Mouse (Mus musculus) midbrain, embryonic 12.5 days (tissue): ENCODE results near the gene Bbs5. TPM values are rescaled to one million over a fixed set of nuclear protein-coding genes. Genes with fewer than 3 reads are reported as not detected.
"Not testable (repeated sequence)": the region's sequence is repeated elsewhere in the genome, so short reads cannot be mapped to it uniquely, and the experiment has no call there.

ENCODE experiments used
- ATAC-seq: fragments of 200-750 bp; cut with Nextera tagmentation; 2 replicates; pipeline ENCODE4 v1.8.0; 2017; ENCODE audit warnings: low read depth, moderate TSS enrichment, moderate library complexity; ENCODE audit not compliant: low FRiP score
- H3K27ac ChIP-seq: fragments of 300-500 bp; sonication (generic); replicated peaks from 2 replicates; pipeline ENCODE4 v1.5.1; 2016; ENCODE audit warnings: mild to moderate bottlenecking
- H3K27me3 ChIP-seq: fragments of 300-500 bp; sonication (generic); 2 replicates; pipeline ENCODE4 v1.6.1; 2016; ENCODE audit warnings: mild to moderate bottlenecking
- H3K36me3 ChIP-seq: fragments of 300-500 bp; sonication (generic); 2 replicates; pipeline ENCODE4 v1.6.1; 2016
- H3K4me1 ChIP-seq: fragments of 300-500 bp; sonication (generic); 2 replicates; pipeline ENCODE4 v1.6.1; 2016
- H3K4me2 ChIP-seq: fragments of 300-500 bp; sonication (generic); replicated peaks from 2 replicates; pipeline ENCODE4 v1.6.1; 2016; ENCODE audit warnings: mild to moderate bottlenecking, moderate library complexity
- H3K4me3 ChIP-seq: fragments of 300-500 bp; sonication (generic); 2 replicates; pipeline ENCODE4 v1.5.1; 2016; ENCODE audit warnings: mild to moderate bottlenecking
- H3K9ac ChIP-seq: fragments of 300-500 bp; sonication (generic); replicated peaks from 2 replicates; pipeline ENCODE4 v1.6.1; 2016; ENCODE audit warnings: mild to moderate bottlenecking, moderate library complexity
- H3K9me3 ChIP-seq: fragments of 300-500 bp; sonication (generic); 2 replicates; pipeline ENCODE4 v1.6.1; 2016; ENCODE audit warnings: mild to moderate bottlenecking
- WGBS: fragments of 180-500 bp; shearing (Covaris S2); methylation state at CpG from one replicate; pipeline ENCODE4 v1.1.7; 2016; 5-methylcytosine and 5-hydroxymethylcytosine counted together
- polyA plus RNA-seq: library from polyadenylated mRNA; unstranded; fragments of >200 nt; fragmentation: Nextera tagmentation; extraction: Ambion mirVana; gene quantifications from 2 replicates; pipeline ENCODE4 v1.2.1, GENCODE M21; 2016

Gene Bbs5
- polyA plus RNA-seq, 1 experiment from 2014 or later: 18.6 TPM

GRCm38 (mm10) chr2:69635064-69635701 is 11.8 kb upstream of the Bbs5 start:
- peak; percentile 38; the same call in 1 of the 2 replicates for ATAC-seq
- WGBS: 11% methylated on average over 11 of the region's 11 CpGs
- Histone ChIP-seq H3K9ac (no peak overlapping the region), H3K27me3 (peaks cover 9% of the 10 kb centered on the region), H3K4me2 (peak overlapping the region; percentile 49), H3K36me3 (no peaks in the 10 kb centered on the region), H3K4me3 (peak overlapping the region; percentile 28), H3K4me1 (no peaks in the 10 kb centered on the region), H3K27ac (no peak overlapping the region), H3K9me3 (no peaks in the 10 kb centered on the region)

- 68% methylated on average over 6 of the region's 6 CpGs for WGBS
- H3K4me1 ChIP-seq: no peaks in the 10 kb centered on the region
These were observed 11.2 kb upstream of the Bbs5 start for GRCm38 (mm10) chr2:69635807-69636206.

GRCm38 (mm10) chr2:69637989-69638388 is 9.0 kb upstream of the Bbs5 start:
- WGBS: 76% methylated on average over 7 of the region's 7 CpGs
- not testable (repeated sequence) for ATAC-seq

More at GRCm38 (mm10) chr2:69635807-69636206, 11.2 kb upstream of the Bbs5 start:
- Histone ChIP-seq H3K4me2 (no peak overlapping the region), H3K9ac (no peak overlapping the region), H3K9me3 (no peaks in the 10 kb centered on the region), H3K36me3 (no peaks in the 10 kb centered on the region), H3K27me3 (peaks cover 9% of the 10 kb centered on the region), H3K4me3 (no peak overlapping the region), H3K27ac (no peak overlapping the region)
- no peak for ATAC-seq

GRCm38 (mm10) chr2:69640100-69640499 is 6.9 kb upstream of the Bbs5 start:
- Histone ChIP-seq H3K4me1 (no peaks in the 10 kb centered on the region), H3K4me2 (no peak overlapping the region), H3K36me3 (no peaks in the 10 kb centered on the region), H3K27me3 (no peaks in the 10 kb centered on the region), H3K9me3 (no peaks in the 10 kb centered on the region), H3K4me3 (no peak overlapping the region), H3K27ac (no peak overlapping the region), H3K9ac (no peak overlapping the region)
- WGBS: 60% methylated on average over 10 of the region's 10 CpGs
- ATAC-seq: no peak

More at GRCm38 (mm10) chr2:69637989-69638388, 9.0 kb upstream of the Bbs5 start:
- not testable (repeated sequence) for H3K27ac ChIP-seq, H3K4me3 ChIP-seq, H3K9me3 ChIP-seq, H3K27me3 ChIP-seq, H3K4me1 ChIP-seq, H3K36me3 ChIP-seq, H3K9ac ChIP-seq, H3K4me2 ChIP-seq

- H3K4me3 ChIP-seq: no peak overlapping the region
- no peak for ATAC-seq
- H3K27ac ChIP-seq: no peak overlapping the region
- no peaks in the 10 kb centered on the region for H3K36me3 ChIP-seq
- H3K27me3 ChIP-seq: no peaks in the 10 kb centered on the region
- H3K4me1 ChIP-seq: peaks cover 8% of the 10 kb centered on the region
- no peak overlapping the region for H3K4me2 ChIP-seq
- no peak overlapping the region for H3K9ac ChIP-seq
- WGBS: 93% methylated on average over 11 of the region's 11 CpGs
- H3K9me3 ChIP-seq: no peaks in the 10 kb centered on the region
These were observed 1.9 kb upstream of the Bbs5 start for GRCm38 (mm10) chr2:69644968-69645617.

GRCm38 (mm10) chr2:69649716-69650115 is 2.7 kb downstream of the Bbs5 start:
- WGBS: 49% methylated on average over 5 of the region's 5 CpGs
- Histone ChIP-seq H3K9ac (no peak overlapping the region), H3K36me3 (peaks cover 9% of the 10 kb centered on the region; the same call in 1 of the 2 replicates), H3K4me3 (no peak overlapping the region), H3K9me3 (no peaks in the 10 kb centered on the region), H3K4me1 (peaks cover 8% of the 10 kb centered on the region), H3K27me3 (no peaks in the 10 kb centered on the region), H3K4me2 (no peak overlapping the region), H3K27ac (no peak overlapping the region)
- ATAC-seq: no peak

GRCm38 (mm10) chr2:69659326-69659725 is 12.4 kb downstream of the Bbs5 start:
- H3K36me3 ChIP-seq: peaks cover 55% of the 10 kb centered on the region
- no peaks in the 10 kb centered on the region for H3K9me3 ChIP-seq
- WGBS: 93% methylated on average over 2 of the region's 4 CpGs
- no peaks in the 10 kb centered on the region for H3K27me3 ChIP-seq
- no peak overlapping the region for H3K9ac ChIP-seq
- no peak overlapping the region for H3K27ac ChIP-seq
- no peaks in the 10 kb centered on the region for H3K4me1 ChIP-seq
- no peak overlapping the region for H3K4me3 ChIP-seq
- no peak for ATAC-seq
- no peak overlapping the region for H3K4me2 ChIP-seq

- Histone ChIP-seq H3K4me3 (no peak overlapping the region), H3K27me3 (no peaks in the 10 kb centered on the region), H3K9ac (no peak overlapping the region), H3K4me1 (no peaks in the 10 kb centered on the region), H3K9me3 (no peaks in the 10 kb centered on the region), H3K27ac (no peak overlapping the region), H3K4me2 (no peak overlapping the region), H3K36me3 (peaks cover 44% of the 10 kb centered on the region; the same call in 1 of the 2 replicates)
- ATAC-seq: no peak
- 89% methylated on average over 13 of the region's 13 CpGs for WGBS
These were observed 17.0 kb downstream of the Bbs5 start for GRCm38 (mm10) chr2:69663827-69664476.

- no peak for ATAC-seq
- peaks cover 26% of the 10 kb centered on the region; the same call in 1 of the 2 replicates for H3K36me3 ChIP-seq
- no peak overlapping the region for H3K4me2 ChIP-seq
- no peak overlapping the region for H3K4me3 ChIP-seq
- no peaks in the 10 kb centered on the region for H3K4me1 ChIP-seq
- H3K9me3 ChIP-seq: no peaks in the 10 kb centered on the region
- WGBS: 93% methylated on average over 4 of the region's 4 CpGs
- no peak overlapping the region for H3K9ac ChIP-seq
- no peak overlapping the region for H3K27ac ChIP-seq
- H3K27me3 ChIP-seq: no peaks in the 10 kb centered on the region
These were observed 20.7 kb downstream of the Bbs5 start for GRCm38 (mm10) chr2:69667656-69668055.

GRCm38 (mm10) chr2:69668414-69668813 is 21.4 kb downstream of the Bbs5 start:
- WGBS: 59% methylated on average over 6 of the region's 6 CpGs
- no peak overlapping the region for H3K4me2 ChIP-seq
- no peak overlapping the region; the same call in 1 of the 2 replicates for H3K27ac ChIP-seq
- no peak for ATAC-seq
- no peaks in the 10 kb centered on the region for H3K27me3 ChIP-seq
- no peak overlapping the region for H3K9ac ChIP-seq
- H3K4me3 ChIP-seq: no peak overlapping the region
- no peaks in the 10 kb centered on the region for H3K9me3 ChIP-seq
- H3K4me1 ChIP-seq: no peaks in the 10 kb centered on the region
- H3K36me3 ChIP-seq: peaks cover 18% of the 10 kb centered on the region; the same call in 1 of the 2 replicates

GRCm38 (mm10) chr2:69669853-69670252 is 22.9 kb downstream of the Bbs5 start, which contains the start of gene Klhl41:
Klhl41 (plus strand) TSS chr2:69670120.
- Histone ChIP-seq H3K9me3 (no peaks in the 10 kb centered on the region), H3K27me3 (no peaks in the 10 kb centered on the region), H3K4me2 (no peak within 1 kb of the TSS), H3K27ac (no peak within 1 kb of the TSS), H3K9ac (no peak within 1 kb of the TSS), H3K4me1 (no peaks in the 10 kb centered on the region), H3K36me3 (peaks cover 10% of the 10 kb centered on the region; the same call in 1 of the 2 replicates), H3K4me3 (no peak within 1 kb of the TSS)
- ATAC-seq: no peak
- 87% methylated on average over 9 of the region's 9 CpGs for WGBS

GRCm38 (mm10) chr2:69673723-69674122 is 26.8 kb downstream of the Bbs5 start:
- H3K9me3 ChIP-seq: no peaks in the 10 kb centered on the region
- H3K9ac ChIP-seq: no peak overlapping the region
- no peak overlapping the region for H3K27ac ChIP-seq
- no peaks in the 10 kb centered on the region for H3K4me1 ChIP-seq
- WGBS: 75% methylated on average over 5 of the region's 5 CpGs
- H3K36me3 ChIP-seq: no peaks in the 10 kb centered on the region
- ATAC-seq: no peak
- H3K4me2 ChIP-seq: no peak overlapping the region
- H3K4me3 ChIP-seq: no peak overlapping the region
- H3K27me3 ChIP-seq: peaks cover 3% of the 10 kb centered on the region; the same call in 1 of the 2 replicates
